Mouse (Mus musculus) embryo, embryonic 10.5 days (tissue): ENCODE data around the gene Slc2a4.
A peak's percentile ranks its signal among the peaks of the same experiment; 100 is the strongest.
"Not testable (repeated sequence)": the region's sequence is repeated elsewhere in the genome, so short reads cannot be mapped to it uniquely, and the experiment has no call there.

Experiments used
- DNase-seq: peaks from one replicate; pipeline ENCODE4 v3.0.0-alpha.2; 2015; ENCODE audit warnings: low spot score

Slc2a4 gene

DNA sequence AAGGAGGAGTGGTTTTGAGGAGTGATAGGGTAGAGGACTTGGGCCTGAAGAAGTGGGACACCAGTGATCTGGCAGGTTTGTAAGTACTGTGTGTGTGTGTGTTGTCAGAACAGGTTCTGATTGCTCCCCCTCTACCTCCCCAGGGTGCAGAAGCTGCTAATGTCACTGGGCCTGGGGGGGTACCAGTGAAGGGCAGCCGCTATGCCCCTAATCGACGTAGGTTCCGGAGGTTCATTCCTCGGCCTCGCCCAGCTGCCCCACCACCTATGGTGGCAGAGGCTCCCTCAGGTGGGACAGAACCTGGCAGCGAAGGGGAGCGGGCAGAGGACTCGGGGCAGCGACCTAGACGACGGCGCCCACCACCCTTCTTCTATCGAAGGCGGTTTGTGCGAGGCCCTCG is 8.3 kb downstream of the Slc2a4 start:
- no peak for DNase-seq

DNA sequence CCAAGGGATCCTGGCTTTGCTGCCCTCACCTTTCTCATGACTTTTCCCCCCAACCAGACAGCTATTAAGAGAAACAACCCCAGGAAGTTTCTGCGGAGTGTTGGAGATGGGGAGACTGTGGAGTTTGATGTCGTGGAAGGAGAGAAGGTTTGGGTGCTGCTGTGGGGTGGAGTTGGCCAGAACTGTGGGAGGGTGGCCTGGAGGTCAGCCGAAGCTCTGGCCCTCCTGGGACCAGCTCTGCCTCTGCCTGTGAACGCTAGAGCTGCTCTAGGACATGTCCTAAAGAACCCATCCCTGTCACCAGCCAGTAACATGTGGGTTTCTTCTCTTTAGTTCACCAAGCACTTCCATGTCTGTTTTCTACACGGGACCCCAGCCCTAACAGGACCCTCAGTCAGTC is 8.8 kb downstream of the Slc2a4 start:
- DNase-seq = no peak

DNA sequence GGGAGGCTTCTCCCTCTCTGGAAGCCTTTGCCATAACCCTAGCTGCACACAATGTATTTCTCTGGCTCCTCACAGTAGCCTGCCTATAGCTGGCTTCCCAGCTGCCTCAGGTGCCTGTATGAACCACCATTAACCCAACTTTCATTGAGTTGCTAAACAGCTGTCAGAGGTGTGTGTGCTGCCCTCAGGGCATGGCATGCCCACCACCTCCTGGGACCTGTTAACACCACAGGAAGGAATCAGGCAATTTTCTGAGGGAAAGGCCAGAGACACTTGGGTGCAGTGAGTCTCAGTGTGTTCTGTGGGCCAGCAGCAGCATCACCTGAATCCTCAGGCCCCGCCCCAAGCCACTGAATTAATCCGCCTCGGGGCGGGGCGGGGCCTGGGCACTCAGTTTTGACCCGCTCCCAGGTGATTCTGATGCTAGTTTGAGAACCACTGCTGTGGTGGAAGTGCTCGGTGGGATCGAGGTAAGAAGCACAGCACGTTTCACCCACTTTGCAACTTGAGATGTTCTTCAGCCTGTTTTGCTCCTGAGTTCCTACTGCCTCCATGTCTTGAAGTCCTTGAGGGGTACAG is 9.5 kb downstream of the Slc2a4 start:
- no peak for DNase-seq

DNA sequence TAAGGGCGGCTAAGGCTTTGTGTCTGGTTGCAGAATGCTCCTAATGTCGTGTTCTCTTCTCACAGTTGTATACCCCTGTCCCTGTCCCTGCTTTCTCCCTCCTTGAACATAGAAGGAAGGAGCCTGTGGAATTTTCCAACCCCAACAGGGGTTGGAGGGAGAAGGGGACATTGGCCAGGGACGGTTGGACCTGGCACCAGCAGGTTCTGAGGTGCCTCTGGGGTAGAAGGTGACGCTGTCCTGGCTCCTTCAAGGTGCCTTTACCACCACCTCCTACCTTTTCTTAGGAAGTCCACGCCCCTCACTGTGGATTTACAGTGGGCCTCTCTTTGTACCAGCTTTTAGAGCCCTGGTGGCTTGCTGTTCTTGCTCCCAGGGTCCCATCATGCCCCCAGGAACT is 10.2 kb downstream of the Slc2a4 start:
- DNase-seq = no peak

DNA sequence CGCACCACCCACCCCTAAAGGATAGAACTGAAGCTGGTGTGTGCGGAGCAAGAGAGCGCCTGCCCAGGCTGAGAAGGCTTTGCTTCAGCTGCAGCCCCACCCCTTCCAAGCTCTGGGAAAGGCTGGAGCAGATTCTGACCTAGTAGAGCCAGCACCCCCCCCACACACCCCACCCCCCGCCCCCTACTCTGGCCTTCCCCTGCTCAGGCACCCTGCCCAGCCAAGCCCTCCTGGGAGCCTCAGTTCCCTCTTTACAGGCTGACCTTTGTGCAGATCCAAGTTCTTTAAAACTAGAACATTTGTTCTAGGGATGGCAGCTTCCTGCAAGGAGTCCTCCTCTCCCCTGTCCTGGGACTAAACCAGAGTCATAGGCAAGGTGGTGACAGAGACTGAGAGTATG is 10.6 kb downstream of the Slc2a4 start:
- no peak for DNase-seq

DNA sequence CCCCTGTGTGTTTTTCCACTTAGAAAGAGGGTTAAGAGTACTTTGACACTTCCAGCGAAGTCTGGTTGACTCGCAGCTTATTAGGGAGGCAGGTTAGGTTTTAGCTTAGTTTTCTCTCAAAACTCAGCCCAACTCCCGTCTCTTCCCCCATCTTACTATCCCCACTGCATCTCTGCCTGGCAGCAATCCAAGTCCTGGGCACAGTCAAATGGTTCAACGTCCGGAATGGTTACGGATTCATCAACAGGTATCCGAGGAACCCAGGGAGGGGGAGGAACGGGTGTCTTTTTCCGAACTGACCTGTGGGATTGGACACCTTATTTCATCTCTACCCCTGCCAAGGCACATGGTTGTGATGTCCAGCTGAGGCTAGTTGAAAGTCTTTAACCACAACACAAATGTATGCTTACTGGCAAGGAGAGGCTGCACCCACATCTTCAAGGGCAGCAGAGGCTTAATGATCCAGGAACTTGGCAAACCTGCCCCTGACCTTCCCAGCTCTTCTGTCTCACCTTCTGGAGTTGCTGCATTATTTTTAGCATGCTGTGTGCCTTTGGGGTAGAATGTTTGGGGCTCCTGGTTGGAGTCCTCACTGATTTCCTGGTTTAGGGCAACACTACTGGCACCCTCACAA is 11.2 kb downstream of the Slc2a4 start:
- DNase-seq = no peak

DNA sequence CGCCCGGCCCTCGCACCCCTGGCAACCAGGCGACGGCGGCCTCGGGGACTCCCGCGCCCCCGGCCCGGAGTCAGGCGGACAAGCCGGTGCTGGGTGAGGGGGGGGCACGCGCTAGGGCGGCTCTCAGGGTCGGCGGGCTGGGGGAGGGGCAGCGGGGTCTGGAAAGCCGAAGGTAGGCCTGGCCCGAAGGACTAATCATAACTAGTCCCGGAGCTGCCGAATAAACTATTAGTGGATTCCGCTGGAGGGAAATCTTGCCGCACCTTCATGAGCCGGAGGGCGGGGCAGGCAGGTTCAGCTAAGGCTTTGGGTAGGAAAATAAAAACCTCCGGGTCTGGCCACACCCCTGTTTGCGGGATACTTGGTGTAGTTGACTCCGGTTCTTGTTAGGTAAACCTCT is 11.8 kb downstream of the Slc2a4 start:
- DNase-seq = peak; percentile 35

DNA sequence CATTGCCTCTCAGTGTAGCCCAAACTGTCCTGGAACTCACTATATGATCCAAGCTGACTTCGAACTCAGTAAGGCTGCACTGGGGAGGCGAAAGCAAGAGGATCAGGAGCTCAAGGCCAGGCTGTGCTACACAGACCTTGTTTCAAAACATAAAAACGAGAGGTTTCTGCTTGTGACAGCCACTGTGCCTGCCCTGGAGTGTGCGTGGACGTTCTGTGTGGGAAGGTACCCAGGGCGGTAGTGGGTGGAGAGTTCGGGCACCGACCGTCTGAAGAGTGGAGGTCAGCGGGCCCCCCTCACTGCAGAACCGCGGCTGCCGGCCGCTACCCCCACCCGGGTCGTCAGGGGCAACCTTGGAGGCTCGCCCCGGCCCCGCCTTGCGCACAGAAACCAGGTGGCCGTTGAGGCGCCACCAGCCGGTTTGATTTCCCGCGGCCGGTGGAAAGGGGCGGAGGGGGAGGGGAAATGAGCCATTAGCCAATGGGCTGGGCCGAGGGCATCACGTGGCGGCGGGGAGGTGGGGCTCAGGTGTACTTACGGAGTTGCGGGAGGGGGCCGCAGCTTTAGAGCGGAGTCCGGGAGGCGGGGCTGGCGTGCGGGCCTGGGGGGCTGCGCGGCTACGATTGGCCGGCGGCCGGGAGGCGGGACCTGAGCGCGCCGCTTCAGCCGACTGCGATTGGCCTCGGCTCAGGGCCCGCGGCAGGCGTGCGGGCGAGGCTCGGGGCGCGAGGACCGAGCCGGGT is 12.7 kb downstream of the Slc2a4 start, which contains the start of gene Ybx2:
Ybx2 (plus strand) TSS at position 660 of the 743 bp plus-strand sequence.
- peak; percentile 94 for DNase-seq

DNA sequence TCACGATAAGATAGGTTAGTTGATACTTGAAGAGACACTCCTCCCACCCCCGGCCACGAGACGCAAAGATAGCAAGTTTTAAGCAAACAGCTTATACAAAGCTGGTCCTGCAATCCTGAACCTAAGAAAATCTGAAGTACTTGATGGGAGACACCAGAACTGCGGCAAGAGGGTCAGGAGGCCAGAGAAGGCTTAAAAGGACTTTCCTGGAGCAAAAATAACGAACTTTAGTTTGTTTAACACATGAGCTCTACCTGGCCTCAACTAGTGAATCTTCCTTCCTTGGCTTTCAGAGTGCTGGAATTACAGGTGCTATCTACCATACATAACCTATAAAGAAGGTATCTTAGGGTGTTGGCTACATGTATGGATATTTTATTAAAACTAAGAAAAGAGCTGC is 13.3 kb downstream of the Slc2a4 start:
- DNase-seq = no peak

DNA sequence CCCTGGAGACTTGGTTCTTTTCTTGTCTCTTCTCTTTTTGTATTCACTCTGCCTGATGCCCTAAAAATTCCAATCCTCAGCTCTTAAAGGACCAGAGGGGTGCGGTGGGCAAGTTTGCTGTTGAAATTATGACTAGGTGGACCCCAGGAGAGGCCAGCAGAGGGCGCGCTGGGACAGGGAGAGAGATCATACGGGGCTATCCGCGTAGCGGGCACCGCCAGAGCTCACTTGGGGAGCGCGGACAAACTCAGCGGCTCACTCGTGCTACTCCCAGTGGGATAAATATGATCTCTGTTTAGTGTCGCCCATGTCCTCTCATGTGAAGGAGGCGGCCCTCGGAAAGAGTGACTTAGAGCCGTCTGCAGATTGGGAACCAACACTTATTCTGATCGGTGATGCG is 13.8 kb downstream of the Slc2a4 start:
- peak; percentile 96 for DNase-seq

DNA sequence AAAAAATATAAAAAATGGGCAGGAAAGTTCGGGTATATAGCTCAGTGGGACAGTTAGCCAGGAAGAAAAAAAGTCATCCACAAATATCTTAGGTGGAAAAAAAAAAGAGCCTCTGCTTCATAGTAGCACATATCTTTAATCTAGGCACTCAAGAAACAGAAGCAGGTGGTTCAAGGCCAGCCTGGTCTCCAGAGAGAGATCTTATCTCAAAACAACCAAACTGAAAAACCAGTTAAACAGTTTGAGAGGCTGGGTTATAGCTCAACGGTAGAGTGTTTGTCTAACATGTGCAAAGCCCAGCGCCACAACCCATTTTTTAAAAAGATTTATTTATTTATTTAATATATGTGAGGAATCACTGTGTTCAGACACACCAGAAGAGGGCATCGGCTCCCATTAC is 14.9 kb downstream of the Slc2a4 start:
- DNase-seq = no peak

DNA sequence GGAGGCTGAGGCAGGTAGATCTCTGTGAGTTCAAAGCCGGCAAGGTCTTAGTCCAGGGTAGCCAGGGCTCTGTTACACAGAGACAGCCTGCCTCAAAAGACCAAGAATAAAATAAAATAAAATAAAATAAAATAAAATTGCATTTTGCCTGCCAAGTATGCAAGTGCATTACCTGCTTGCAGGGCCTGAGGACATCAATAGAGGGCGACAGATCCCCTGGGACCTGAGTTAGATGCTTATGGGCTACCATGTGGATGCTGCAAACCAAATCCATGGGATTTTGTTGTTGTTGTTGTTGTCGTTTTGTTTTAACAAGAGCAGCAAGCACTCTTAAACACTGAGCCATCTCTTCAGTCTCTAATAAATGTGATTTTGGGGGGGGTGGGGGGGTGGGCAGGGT is 15.7 kb downstream of the Slc2a4 start:
- no peak for DNase-seq

DNA sequence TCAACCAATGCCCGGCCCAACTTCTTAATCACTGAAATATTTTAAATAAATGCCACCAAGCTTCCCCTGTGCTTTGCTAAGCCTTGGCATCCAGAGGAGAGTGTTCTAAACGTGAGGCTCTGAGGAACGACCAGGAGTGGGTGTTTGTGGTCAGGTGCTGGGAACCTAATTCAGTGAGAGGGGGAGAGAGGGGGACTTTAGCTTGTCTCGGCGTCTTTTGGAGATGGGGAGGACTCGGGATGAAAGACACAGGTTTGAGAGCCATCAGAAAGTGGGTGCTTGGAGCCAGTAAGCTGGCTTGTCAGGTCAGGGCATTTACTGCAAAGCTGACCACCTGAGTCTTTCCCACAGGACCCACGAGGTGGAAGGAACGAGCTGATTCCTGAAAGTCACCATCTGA is 16.2 kb downstream of the Slc2a4 start:
- no peak for DNase-seq

DNA sequence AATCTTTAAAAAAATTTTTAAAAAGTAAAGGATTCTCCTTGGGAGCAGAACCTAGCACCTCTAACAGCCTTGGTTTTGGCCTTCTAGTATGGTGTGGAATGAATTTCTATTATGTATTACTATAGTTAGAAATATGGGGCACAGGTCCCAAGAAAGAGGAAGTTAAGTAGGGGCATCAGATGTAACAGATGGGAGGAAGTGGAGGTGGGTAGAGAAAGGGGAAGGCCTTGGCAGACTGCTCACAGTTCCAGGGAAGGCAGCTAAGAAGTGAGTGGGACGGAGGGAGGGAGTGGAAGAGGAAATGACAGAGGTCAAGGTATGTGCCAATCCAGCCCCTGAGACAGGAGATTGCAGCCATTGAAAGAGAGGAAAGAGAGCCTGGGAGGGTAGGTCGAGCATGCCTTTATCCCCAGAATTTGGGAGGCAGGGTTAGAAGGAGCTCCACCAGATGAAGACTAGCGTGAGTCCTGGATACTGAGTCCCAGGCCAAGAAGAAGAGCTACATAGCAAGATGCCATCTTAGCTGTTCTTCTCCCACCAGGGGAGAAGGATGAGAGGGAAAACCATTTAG is 16.9 kb downstream of the Slc2a4 start:
- DNase-seq = no peak

DNA sequence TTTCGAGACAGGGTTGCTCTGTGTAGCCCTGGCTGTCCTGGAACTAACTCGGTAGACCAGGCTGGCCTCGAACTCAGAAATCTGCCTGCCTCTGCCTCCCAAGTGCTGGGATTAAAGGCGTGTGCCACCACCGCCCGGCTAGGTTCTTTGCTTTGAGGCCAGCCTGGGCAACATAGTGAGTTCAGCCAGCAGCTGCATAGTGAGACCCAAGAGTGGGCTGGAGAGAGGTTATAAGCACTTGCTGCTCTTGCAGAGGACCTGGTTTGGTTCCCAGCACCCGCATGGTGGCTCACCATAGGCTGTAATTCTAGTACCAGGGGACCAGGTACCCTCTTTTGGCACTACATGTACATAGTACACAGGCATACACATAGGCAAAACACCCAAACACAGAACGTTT is 17.8 kb downstream of the Slc2a4 start:
- not testable (repeated sequence) for DNase-seq

DNA sequence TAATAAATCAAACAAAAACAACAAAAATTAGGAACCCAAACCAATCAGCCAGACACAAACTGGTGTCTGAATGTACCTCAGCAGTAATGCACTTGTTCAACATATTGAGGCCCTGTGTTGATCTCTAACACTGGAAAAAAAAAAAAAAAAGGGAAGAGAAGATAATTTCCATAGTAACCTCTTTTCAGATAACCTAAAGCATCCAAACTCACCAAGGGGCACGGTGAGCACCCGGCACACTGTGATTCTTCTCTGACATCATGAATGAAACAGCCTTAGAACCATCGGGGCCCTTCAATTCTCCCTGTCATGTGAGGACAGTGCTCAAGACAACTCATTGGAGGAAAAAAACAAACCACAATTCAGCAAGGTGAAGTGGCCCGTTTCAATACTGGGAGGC is 18.3 kb downstream of the Slc2a4 start:
- DNase-seq = no peak

DNA sequence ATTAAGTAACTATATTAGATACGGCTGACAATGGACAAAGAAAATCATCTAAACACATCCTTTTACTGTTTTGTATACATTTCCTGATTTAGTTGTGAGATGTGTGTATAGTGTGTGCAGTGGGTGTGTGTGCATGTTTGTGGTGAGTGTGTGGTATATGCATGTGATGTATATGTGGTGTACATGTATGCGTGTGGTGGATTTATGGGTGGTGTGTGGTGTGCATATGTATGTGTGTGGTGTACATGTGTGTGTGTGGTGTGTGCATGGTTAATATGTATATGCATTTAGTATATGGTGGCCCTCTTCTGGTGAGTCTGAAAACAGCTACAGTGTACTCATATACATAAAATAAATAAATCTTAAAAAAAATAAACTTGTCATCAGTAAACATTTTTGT is 20.5 kb downstream of the Slc2a4 start:
- no peak for DNase-seq

DNA sequence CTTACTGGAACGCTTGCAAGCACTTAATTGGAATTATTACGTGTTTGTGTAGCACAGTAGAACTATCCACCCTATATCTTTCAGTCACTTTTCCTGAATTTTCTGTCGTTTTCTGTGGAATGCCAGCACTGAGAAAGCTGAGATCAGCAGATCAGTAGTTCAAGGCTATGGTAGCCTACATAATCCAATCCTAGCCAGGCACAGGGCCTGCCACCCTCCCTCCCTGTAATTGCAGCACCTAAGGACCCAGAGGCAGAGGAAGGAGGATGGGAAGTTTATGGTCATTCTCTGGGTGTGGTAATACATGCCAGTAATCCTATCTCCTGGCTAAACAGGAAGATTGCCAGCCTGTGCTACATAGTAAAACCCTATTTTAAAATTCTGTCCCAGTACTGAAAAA is 25.2 kb downstream of the Slc2a4 start:
- DNase-seq = no peak

DNA sequence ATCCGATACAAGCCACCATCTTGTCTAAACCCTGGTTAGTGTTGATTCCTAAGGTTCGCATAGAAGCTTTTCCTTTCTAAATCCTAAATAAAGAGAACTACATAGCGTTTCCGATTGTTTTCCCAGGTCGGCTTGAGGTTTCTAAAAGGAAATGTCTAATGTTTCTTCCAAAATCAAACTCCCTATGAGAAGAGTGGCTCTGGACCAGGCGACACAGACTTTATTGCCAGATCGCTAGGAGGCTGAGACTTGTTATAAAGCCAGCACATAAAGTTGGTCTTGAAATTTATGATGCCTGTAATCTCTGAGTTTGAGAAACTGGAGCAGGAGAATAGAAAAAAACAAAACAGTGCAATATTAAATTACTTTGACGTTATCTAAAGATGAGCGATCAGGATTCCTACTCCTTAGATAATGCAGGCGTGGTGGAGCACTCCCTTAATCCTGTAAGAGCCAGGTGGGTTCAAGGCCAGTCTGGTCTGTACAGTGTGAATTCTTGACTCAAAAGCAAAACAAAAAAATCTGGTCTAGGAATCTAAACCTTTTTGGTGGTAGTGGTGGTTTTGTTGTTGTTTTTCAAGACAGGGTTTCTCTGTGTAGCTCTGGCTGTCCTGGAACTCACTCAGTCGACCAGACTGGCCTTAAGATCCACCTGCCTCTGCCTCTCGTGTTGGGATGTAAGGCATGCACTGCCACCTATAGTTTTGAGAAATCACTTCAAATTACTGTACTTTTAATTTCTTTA is 25.8 kb downstream of the Slc2a4 start:
- peak; percentile 52 for DNase-seq

DNA sequence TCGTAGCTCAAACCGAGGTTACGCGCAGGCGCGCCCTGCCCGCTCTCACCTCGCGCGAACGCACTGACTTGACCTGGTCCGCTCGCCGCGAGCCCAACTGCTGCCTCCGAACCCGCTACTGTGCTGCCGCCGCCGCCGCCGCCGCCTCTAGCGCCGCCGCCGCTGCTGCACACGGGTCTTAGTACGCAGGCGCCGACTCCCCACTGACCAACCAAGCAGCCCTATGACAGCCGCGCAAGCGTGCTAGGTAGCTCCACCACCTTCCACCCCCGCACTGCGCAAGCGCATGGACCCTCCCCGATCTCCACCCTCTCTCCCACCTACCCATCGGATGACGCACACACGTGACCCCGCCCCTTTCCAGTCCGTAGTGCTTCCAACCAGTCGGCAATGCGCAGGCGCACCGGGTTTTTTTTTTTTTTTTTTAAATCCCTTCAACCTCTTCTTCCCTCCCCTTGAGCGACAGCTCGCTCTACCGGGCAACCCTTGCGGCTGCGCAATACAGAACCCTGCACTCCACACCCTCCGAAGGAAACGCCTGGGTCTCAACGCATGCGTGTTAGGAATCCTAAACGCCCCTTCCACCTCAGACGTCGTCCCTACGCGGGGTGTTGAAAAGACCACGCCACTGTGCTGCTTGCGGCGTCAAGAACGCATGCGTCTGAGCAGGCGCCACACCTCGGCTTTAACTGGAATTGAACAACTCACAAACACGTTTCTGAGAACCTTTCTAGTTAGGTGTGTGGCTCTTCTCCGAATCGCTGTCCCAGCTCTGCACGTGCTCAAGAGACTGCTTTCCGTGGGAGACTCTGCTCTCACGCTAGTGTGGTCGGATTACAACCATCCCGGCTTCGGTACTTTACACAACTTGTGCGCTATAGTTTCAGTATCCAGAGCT is 26.6 kb downstream of the Slc2a4 start, which contains the start of gene Eif5a:
Eif5a (minus strand) TSS at position 845 of the 898 bp plus-strand sequence.
- peak; percentile 100 for DNase-seq
